Mouse (Mus musculus) myocyte (in vitro differentiated cells): ENCODE measurements around the gene Lrrfip2. TPM values are rescaled to one million over a fixed set of nuclear protein-coding genes. Genes with fewer than 3 reads are reported as not detected.

Experiments used
- H3K27me3 ChIP-seq: one replicate; pipeline ENCODE4 v1.6.1; 2011; ENCODE audit not compliant: control insufficient read depth, insufficient read depth, insufficient read length
- H3K36me3 ChIP-seq: one replicate; pipeline ENCODE4 v1.6.1; 2011; ENCODE audit not compliant: control insufficient read depth, insufficient read depth
- H3K4me2 ChIP-seq: one replicate; pipeline ENCODE4 v1.6.1; 2011; ENCODE audit warnings: low read depth, control low read depth
- H3K4me3 ChIP-seq: one replicate; pipeline ENCODE4 v1.5.1; 2011; ENCODE audit warnings: mild to moderate bottlenecking, control low read depth, moderate library complexity
- H3K79me2 ChIP-seq: one replicate; pipeline ENCODE4 v1.6.1; 2011; ENCODE audit not compliant: control insufficient read depth, insufficient read depth
- H3ac ChIP-seq: one replicate; pipeline ENCODE4 v1.6.1; 2011; ENCODE audit not compliant: control insufficient read depth, insufficient read length
- CEBPB ChIP-seq: IDR thresholded peaks from 2 replicates; pipeline ENCODE4 v1.6.1; 2011; ENCODE audit warnings: mild to moderate bottlenecking, moderate library complexity; ENCODE audit not compliant: poor library complexity, insufficient read depth, severe bottlenecking
- E2F4 ChIP-seq: IDR thresholded peaks from one replicate; pipeline ENCODE4 v1.6.1; 2011; ENCODE audit warnings: mild to moderate bottlenecking, control low read depth, moderate library complexity; ENCODE audit not compliant: insufficient read depth
- MAX ChIP-seq: IDR thresholded peaks from one replicate; pipeline ENCODE4 v1.6.1; 2011; ENCODE audit warnings: low read depth, mild to moderate bottlenecking, control low read depth
- MYOD1 ChIP-seq, 3 experiments: IDR thresholded peaks; one replicate each; pipeline ENCODE4 v1.6.1; 2011; ENCODE audit warnings: control low read depth in 2 of 3, low read depth in 2 of 3, mild to moderate bottlenecking in 2 of 3, moderate library complexity in 1 of 3; ENCODE audit not compliant: insufficient read length in 2 of 3, control insufficient read depth in 1 of 3
- MYOG ChIP-seq, 3 experiments: IDR thresholded peaks; one replicate each; pipeline ENCODE4 v1.6.1; 2011; ENCODE audit warnings: control low read depth in 2 of 3, low read depth in 2 of 3, mild to moderate bottlenecking in 2 of 3; ENCODE audit not compliant: insufficient read length in 2 of 3, control insufficient read depth in 1 of 3, insufficient read depth in 1 of 3
- POLR2A ChIP-seq: IDR thresholded peaks from one replicate; pipeline ENCODE4 v1.6.1; 2011; ENCODE audit warnings: low read depth, mild to moderate bottlenecking, control low read depth, moderate library complexity; ENCODE audit not compliant: insufficient read length
- POLR2AphosphoS2 ChIP-seq: IDR thresholded peaks from one replicate; pipeline ENCODE4 v1.6.1; 2011; ENCODE audit warnings: low read depth, control low read depth; ENCODE audit not compliant: insufficient read length
- REST ChIP-seq: IDR thresholded peaks from one replicate; pipeline ENCODE4 v1.6.1; 2011; ENCODE audit warnings: mild to moderate bottlenecking, control low read depth, moderate library complexity; ENCODE audit not compliant: insufficient read depth, insufficient read length
- SRF ChIP-seq: IDR thresholded peaks from one replicate; pipeline ENCODE4 v1.6.1; 2011; ENCODE audit warnings: low read depth; ENCODE audit not compliant: control insufficient read depth, insufficient read length
- TCF12 ChIP-seq: IDR thresholded peaks from one replicate; pipeline ENCODE4 v1.6.1; 2011; ENCODE audit warnings: mild to moderate bottlenecking, control low read depth; ENCODE audit not compliant: poor library complexity, insufficient read depth, severe bottlenecking
- TCF3 ChIP-seq: IDR thresholded peaks from one replicate; pipeline ENCODE4 v1.6.1; 2011; ENCODE audit warnings: low read depth, control low read depth; ENCODE audit not compliant: insufficient read length
- USF1 ChIP-seq: IDR thresholded peaks from one replicate; pipeline ENCODE4 v1.6.1; 2011; ENCODE audit warnings: low read depth, mild to moderate bottlenecking, control low read depth, moderate library complexity
- polyA plus RNA-seq: library from polyadenylated mRNA; unstranded; fragments of >200 nt; fragmentation: generic; extraction: Trizol; gene quantifications from one replicate; pipeline ENCODE4 v1.2.1, GENCODE M21; 2012; ENCODE audit warnings: missing spikeins

The Lrrfip2 gene
- polyA plus RNA-seq, 1 experiment: 27.8 TPM

- H3K4me3 ChIP-seq: no peak overlapping the region
- H3K36me3 ChIP-seq: peaks cover 41% of the 10 kb centered on the region
- TF ChIP-seq CEBPB (no peak), POLR2A (no peak), TCF3 (no peak), MAX (no peak)
- H3K4me2 ChIP-seq: no peak overlapping the region
- H3K79me2 ChIP-seq: no peaks in the 10 kb centered on the region
- H3K27me3 ChIP-seq: no peaks in the 10 kb centered on the region
- H3ac ChIP-seq: no peak overlapping the region
Observed at GRCm38 (mm10) chr9:111223406-111223805, 106.0 kb downstream of the Lrrfip2 start.

DNA sequence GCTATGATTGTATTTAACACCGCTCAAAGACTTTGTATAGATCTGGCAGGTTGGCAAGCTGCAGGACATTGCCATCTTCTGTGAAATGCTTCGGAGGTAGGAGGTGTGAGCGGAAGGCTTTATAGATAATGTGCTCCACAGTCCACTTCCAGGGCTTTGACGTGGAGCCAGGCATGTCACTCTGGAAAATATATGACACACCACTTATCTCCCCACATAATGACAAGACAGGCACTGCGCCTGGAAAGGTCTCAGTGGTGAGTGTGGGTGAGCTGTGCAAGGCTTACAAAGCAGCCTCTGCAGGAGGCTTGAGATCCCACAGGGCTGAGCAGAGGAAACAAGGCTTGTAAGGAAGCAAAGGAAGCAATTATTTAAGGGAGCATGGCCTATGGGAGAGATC is 111.1 kb downstream of the Lrrfip2 start:
- TF ChIP-seq MYOD1 (IDR thresholded peaks at IDR 0.05; ENCODE audit: control insufficient read depth in 1 of 3, insufficient read length in 2 of 3, low read depth in 2 of 3): no peak
- no peak for TF ChIP-seq MAX
- TF ChIP-seq E2F4: no peak
- TF ChIP-seq TCF12: no peak
- no peak for TF ChIP-seq TCF3
- TF ChIP-seq SRF: no peak
- H3K4me2 ChIP-seq: no peak overlapping the region
- H3ac ChIP-seq: no peak overlapping the region
- peaks cover 54% of the 10 kb centered on the region for H3K36me3 ChIP-seq
- no peaks in the 10 kb centered on the region for H3K79me2 ChIP-seq
- no peaks in the 10 kb centered on the region for H3K27me3 ChIP-seq
- H3K4me3 ChIP-seq: no peak overlapping the region

DNA sequence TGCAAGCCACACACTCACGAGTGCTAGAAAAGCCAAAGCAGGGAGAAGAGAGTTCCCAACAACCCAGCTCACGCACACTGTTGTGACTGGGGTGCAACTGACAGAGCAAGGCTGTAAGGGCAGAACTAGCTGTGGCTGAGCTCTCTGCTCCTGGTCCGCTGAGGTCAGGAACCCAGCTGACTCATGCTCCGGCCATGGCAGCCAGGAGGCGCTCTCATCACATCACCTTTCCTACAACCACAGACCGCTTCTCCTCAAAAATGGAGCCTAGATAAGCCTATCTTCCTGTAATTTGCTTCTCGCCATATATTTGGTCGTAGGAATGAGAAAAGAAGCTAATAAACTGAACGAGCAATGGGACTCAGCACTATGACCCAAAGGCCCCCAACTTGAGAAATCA is 117.3 kb downstream of the Lrrfip2 start:
- no peak for TF ChIP-seq MYOG (IDR thresholded peaks at IDR 0.05; ENCODE audit: control insufficient read depth in 1 of 3, insufficient read depth in 1 of 3, insufficient read length in 2 of 3, low read depth in 2 of 3)
- no peak for TF ChIP-seq MAX
- Histone ChIP-seq H3K4me3 (no peak overlapping the region), H3ac (no peak overlapping the region), H3K4me2 (no peak overlapping the region), H3K27me3 (no peaks in the 10 kb centered on the region), H3K79me2 (no peaks in the 10 kb centered on the region), H3K36me3 (peaks cover 29% of the 10 kb centered on the region)

DNA sequence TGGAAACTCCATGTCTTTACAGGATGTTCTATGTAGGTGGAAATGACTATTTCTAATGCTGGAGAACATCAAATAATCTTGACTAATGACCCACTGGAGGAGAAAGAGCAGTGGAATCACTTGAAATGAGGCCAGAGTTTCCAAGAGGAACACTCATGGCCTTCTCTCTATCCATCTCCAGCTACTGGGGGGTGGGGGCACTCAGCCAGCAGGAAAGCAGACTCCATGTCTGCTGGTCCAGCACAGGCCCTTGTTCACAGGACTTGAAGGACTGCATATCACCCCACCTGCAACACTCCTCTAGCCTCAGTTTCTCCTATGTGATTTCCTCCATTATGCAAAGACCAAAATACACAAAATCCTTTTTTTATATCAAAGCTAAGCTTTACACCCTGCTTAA is 120.3 kb downstream of the Lrrfip2 start:
- Histone ChIP-seq H3K4me2 (no peak overlapping the region), H3K27me3 (no peaks in the 10 kb centered on the region), H3ac (no peak overlapping the region), H3K36me3 (peaks cover 22% of the 10 kb centered on the region), H3K4me3 (no peak overlapping the region), H3K79me2 (no peaks in the 10 kb centered on the region)
- TF ChIP-seq MYOD1 (IDR thresholded peaks at IDR 0.05; ENCODE audit: control insufficient read depth in 1 of 3, insufficient read length in 2 of 3, low read depth in 2 of 3) (no peak), USF1 (no peak), POLR2A (no peak)

- no peaks in the 10 kb centered on the region for H3K27me3 ChIP-seq
- H3K36me3 ChIP-seq: peaks cover 11% of the 10 kb centered on the region
- H3K4me2 ChIP-seq: no peak overlapping the region
- no peaks in the 10 kb centered on the region for H3K79me2 ChIP-seq
- no peak overlapping the region for H3ac ChIP-seq
- H3K4me3 ChIP-seq: no peak overlapping the region
- TF ChIP-seq POLR2A: no peak
- TF ChIP-seq USF1: no peak
Observed at GRCm38 (mm10) chr9:111239821-111240220, 122.4 kb downstream of the Lrrfip2 start.

DNA sequence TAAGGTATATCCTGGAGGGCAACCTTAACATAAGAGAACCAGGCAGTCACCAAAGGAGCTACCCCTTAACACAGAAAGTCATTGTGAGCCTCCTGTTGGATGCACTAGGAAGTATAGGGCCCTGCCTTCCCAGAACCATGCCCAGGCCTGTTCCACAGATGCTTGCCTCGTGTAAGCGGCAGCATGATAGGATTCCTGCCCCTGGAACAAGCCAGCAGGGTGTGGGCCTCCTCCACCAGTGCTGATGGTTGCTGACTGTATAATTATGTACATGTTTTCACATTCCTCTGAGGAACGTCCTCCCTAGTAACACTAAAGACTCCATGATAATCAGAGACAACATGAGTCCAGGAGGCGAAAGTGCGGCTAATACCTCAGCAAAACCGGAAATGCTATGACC is 126.0 kb downstream of the Lrrfip2 start:
- Histone ChIP-seq H3K27me3 (no peaks in the 10 kb centered on the region), H3K79me2 (no peaks in the 10 kb centered on the region), H3ac (no peak overlapping the region), H3K4me3 (no peak overlapping the region), H3K36me3 (peaks cover 11% of the 10 kb centered on the region), H3K4me2 (no peak overlapping the region)
- TF ChIP-seq USF1 (no peak), REST (no peak), MAX (no peak)

- Histone ChIP-seq H3K36me3 (peaks cover 5% of the 10 kb centered on the region), H3K4me2 (no peak overlapping the region), H3K79me2 (no peaks in the 10 kb centered on the region), H3ac (no peak overlapping the region), H3K4me3 (no peak overlapping the region), H3K27me3 (no peaks in the 10 kb centered on the region)
- TF ChIP-seq MYOD1 (IDR thresholded peaks at IDR 0.05; ENCODE audit: control insufficient read depth in 1 of 3, insufficient read length in 2 of 3, low read depth in 2 of 3): no peak
- TF ChIP-seq SRF: no peak
- no peak for TF ChIP-seq CEBPB
- TF ChIP-seq TCF3: no peak
- TF ChIP-seq MAX: no peak
- TF ChIP-seq USF1: no peak
- no peak for TF ChIP-seq TCF12
- no peak for TF ChIP-seq POLR2AphosphoS2
- TF ChIP-seq REST: no peak
- no peak for TF ChIP-seq POLR2A
- TF ChIP-seq E2F4: no peak
- TF ChIP-seq MYOG (IDR thresholded peaks at IDR 0.05; ENCODE audit: control insufficient read depth in 1 of 3, insufficient read depth in 1 of 3, insufficient read length in 2 of 3, low read depth in 2 of 3): no peak
Observed at GRCm38 (mm10) chr9:111245546-111245945, 128.2 kb downstream of the Lrrfip2 start.
